Mouse (Mus musculus) monocyte, adult 2 months (primary cell): Measurements from ENCODE around the gene Zfand2b.

Experiments used
- DNase-seq, 2 experiments: peaks; one replicate each; pipeline ENCODE4 v3.0.0; 2022; ENCODE audit warnings: low spot score in 2 of 2, low read depth in 1 of 2

The Zfand2b gene

DNA sequence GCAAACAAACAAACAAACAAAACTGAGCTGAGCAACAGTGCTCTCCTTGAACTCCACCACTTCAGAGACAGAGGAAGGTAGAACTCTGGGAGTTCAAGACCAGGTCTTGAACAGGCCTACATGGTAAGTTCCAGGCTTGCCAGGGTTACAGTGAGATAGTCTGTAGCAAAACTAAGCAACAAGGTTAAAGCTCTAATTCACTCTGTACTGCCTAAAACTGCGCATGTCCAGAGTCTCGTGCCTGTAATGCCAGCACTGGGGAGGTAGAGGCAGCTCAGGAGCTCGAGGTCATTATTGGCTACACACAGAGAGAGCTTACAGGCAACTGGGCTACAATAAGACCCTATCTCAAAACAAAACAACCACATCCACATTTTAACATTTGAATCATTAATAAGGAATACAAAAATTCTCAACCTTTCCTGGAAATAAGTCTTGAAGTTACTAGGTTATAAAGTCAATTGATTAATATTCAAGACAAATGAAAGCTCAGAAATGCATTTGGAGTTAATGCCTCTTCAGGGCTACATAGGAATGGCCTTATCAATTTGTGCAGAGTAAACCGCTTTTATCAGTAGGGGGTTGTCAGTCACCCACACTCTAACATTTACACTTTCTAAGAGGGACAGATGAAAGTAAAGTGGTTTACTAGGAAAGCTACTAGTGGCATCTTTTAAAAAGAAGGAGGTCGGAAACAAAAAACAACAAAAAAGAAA lies 8.7 kb upstream of the Zfand2b start:
- no peak for DNase-seq

DNA sequence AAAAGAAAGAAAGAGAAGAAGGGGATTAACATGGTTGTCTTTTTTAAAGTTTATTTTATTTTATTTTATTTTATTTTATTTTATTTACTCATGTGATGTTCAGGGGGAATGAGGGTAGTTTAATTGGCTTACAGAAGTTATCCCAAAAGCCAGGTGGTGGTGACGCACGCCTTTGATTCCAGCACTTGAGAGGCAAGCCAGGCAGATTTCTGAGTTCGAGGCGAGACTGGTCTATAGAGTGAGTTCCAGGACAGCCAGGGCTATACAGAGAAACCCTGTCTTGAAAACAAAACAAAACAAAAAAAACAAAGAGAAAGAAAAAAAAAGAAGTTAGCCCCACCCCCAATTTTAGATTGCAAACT lies 8.2 kb upstream of the Zfand2b start:
- DNase-seq, result no peak

DNA sequence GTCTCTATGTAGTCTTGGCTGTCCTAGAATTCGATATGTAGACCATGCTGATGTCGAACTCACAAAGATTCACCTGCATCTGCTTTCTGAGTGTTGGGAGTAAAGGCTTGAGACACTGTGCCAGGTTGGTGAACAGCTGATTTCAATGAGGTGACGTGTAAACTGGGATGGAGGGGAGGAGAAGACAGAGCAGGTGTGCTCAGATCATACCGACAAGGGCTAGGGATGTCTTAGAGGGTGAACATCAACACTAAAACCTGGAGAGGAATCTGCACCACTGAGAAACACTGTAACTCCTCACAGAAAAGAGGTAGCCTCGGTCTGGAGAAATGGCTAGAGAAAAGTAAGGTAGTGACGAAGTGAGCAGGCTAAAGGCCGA lies 364 bp upstream of the Zfand2b start:
- no peak for DNase-seq

DNA sequence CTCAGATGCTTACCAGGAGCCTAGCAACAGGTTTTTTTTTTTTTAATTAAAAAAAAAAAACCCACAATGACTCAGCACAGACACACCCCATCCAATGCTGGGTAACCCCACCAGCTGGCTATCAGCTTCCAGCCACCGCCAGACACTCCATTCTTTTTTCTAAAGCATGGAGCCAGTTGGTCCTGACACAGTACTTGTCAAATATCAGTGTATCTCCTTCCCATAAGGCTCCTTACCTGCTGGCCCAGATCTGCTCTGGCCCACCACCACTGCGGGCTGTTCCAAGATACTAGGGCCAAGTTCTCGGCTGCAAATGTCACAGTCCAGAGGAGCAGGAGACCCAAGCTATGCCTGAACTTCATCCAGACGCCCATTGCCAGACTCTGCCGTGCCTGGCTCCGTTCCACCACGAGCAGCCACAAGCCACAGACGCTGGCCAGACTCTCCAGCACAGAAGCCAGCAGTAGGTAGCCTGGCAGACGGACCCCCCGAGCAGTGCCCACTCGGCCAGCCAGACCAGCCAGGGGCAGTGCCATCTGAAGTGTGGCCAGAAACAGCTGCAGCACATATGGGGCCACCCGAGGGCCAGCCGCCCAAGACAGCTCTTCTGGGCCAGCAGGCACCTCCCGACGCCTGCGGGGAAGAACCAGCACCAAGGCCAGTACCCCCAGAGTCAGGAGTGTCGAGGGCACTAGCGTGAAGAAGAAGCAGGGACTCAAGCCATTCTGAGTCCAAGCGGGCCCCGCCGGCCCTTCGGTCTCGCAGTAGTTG lies 11.1 kb downstream of the Zfand2b start:
- no peak for DNase-seq

DNA sequence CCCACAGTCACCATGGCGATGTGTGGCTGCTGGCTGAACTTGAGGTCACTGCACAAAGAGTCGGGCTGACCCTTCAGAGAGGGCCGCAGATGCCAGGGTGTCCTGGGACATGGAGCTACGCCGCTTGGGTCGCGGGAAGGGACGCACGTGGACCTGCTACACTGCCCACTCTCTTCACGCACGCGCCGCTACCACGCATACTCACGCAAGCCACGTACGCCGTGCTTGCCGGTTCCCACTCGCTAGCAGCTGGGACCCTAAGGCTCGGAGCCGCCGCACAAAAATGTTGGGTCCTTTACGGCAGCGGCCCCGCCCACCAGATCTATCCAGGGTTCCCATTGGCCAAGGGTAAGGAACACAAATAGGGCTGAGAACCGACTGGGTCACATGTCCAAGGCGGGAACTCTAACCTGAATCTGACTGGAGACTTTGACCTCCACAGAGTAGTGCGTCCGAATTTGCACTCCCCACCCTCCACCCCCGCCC lies 11.7 kb downstream of the Zfand2b start, which contains the start of gene Abcb6:
Gene Abcb6, minus strand, starts transcription at position 288 of the 486 bp plus-strand sequence.
- DNase-seq, result peak in 1 of 2 experiments; percentile 63

DNA sequence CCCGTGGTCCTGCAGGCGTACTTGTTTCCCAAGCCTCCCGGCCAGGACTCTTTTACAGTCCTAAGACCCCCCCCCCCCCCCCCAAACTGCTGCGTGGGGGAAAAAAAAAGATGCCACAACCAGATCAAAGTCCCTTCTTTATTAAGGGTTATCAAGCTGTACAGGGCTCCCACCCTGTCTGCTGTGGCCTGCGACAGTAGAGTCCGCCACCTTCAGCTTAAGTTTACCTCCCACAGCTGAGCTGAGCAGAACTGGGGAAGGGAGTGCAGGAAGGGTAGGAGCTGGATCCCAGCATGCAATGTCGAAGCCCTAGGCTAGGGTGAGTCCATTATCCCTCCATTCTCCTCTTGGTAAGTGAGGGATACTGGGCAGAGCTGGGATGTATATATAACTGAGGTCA lies 12.3 kb downstream of the Zfand2b start:
- DNase-seq, result no peak

DNA sequence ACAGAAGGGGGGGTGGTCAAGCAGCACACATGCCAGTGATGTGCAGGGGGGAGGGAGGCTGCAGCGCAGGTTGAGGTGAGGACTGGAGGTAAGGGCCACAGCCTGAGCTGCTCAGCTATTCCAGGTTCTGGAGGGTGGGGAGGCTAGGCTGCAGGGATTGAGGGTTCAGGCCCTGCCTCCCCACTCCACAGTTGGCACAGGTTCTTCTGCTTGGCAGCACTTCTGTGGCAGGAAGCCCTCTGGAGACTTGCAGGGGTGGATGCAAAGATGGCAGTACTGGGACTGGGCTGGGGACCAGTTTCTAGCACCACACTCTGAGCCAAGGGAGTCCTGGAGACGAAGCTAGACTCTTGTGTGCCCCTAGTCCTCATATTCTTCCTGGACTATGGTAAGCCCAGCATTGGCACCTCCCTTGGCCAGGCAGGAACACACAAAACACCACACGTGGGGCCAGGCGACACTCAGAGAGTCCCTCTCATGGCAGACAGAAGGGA lies 13.0 kb downstream of the Zfand2b start:
- DNase-seq, result no peak

DNA sequence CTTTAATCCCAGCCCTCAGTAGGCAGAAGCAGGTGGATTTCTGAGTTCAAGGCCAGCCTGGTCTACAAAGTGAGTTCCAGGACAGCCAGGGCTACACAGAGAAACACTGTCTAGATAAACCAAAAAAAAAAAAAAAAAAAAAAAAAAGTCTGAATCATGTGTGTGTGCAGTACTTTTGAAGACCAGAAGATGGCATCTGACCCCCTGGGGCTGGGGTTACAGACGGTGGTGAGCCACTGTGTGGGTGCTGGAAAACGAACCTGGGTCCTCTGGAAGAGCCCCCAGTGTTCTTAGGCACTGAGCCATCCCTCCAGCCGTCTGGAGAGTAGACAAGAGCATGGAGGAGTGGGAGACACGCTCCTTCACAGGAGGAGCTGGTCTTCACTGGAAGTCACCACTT lies 13.7 kb downstream of the Zfand2b start:
- no peak for DNase-seq

DNA sequence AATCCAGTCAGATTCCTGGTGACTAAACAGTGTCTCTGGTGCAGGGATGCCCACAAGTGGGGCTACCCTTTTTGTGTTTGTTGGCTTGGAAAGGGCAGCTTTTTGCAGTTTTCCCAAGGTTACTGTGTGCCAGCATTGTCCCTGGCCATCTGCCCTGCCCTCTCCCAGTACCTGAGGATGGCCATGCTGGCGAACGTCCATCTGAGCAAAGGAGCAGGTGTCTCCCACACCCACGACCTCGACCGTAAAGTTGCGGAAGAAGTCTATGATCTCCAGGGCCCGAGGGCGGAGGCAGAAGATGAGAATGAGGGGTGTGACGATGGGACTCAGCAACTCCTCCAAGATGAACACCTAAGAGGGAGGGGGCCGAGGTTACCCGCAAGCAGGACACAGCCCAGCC lies 17.0 kb downstream of the Zfand2b start:
- DNase-seq, result no peak

DNA sequence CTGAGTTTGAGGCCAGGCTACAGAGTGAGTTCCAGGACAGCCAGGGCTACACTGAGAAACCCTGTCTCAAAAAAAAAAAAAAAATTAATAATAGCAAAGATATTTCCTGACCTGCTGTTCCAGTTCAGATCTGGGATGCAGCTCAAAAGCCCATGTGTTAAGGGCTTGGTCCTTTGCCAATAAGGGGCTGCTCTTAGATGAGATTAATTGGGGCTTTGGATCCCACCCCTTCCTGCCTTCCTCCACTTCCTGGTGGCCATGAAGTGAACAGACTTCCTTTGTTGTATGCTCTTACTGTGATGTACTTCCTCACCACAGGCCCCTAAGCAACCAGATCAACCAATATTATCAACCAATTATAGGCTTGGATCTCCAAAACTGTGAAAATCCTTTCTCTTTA lies 18.7 kb downstream of the Zfand2b start:
- no peak for DNase-seq

DNA sequence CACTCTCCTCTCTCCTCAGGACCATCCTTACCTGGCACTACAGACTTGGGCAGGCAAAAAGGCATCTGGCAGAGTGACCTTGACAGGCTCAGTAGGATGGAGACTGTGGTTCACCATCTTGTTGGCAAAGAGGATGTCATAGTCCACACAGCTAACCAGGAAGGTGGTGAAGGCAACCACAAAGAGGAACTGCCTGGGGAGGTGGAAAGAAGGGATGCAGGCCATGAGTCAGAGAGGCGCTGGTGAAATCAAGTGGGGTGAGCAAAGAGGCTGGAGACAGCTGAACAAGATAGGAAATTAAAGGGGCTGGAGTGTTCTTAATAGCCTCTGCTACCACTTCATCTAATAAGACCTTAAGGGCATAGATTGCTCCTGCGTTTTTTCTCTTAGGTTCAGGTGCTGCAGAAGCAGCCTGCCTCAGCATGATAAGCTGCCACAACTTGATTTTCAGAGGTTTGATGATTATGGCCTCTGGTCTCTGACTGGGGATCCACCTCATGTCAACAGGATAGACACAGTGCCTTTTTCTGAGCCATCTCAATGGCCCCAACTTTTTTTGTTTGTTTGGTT lies 19.6 kb downstream of the Zfand2b start:
- DNase-seq, result peak; percentile 49 to 70

DNA sequence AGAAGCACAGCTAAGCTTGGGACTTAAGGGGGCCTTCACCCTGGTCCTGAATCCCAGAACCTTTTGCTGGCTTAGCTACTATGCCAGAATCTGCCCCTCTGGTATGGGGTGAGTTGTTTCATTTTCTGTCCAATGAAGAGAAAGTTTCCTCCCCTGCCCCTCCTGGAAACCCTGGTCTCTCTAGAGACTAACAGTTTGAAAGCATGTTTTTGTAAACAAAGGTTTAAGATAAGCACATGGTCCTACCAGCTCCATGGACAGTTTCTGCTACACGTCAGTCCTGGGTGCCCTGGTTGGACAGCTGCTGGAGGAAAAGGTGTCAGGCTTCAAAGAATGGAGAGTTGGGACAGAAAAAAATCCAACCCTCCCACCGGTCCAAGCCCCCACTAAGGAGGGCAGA lies 22.1 kb downstream of the Zfand2b start:
- no peak for DNase-seq

DNA sequence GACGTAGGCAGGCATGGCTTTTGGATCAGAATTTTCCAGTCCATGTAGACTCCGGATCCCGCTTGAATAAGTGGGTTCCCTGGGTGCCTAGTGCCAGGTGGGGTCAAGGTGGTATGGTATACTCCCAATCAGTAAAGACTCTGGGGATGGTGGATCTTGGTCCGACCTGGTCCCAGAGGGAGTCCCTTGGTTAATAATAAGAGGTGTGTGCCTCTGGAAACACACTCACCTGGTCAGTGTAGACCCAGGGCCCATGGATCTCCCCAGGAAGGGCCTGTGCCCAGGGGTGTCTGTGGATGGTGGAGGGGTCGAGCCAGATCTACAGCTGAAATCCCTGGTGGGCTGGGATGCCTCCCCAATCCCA lies 22.8 kb downstream of the Zfand2b start:
- DNase-seq, result no peak

DNA sequence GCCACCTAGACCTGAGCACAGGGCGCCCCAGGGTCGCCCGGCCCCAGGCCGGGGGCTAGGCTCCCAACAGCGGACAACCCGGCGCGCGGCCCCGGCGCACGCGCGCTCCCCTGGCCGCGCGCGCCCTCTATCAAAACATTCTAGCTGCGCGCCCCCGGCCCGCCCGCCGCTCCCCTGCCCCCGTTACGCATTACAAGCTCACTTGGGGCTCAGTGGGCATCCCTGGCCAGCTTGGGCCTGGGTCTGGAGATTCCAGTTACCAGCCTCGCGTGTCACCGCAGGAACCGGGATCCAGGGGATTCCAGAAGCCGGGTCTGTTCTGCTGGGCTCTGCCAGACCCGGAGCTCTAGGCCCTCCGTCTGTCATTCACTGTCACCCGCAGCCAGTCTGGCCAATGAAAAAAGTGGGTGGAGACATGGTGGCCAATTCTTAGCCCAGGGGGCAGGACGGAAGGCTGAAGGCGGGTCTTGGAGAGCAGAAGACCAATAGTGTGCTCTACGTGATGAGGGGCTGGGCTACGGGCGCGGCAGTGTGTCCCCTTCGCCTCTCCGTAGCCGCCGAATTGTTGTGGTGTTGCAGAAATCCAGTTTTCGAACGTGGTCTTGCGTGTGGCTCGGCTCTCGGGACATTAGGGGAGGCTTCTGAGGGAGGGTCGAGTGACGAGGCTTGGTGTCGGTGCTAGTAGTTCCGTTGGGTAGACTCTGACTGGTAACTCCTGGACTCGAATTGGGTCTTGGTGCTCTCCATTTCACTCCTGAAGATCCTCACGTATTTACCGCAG lies 23.4 kb downstream of the Zfand2b start, which contains the start of the genes Ankzf1 and Atg9a:
Gene Ankzf1, plus strand, starts transcription at position 530 of the 781 bp plus-strand sequence.
Gene Atg9a, minus strand, starts transcription at position 575 of the 781 bp plus-strand sequence.
- DNase-seq, result peak; percentile 90 to 93

DNA sequence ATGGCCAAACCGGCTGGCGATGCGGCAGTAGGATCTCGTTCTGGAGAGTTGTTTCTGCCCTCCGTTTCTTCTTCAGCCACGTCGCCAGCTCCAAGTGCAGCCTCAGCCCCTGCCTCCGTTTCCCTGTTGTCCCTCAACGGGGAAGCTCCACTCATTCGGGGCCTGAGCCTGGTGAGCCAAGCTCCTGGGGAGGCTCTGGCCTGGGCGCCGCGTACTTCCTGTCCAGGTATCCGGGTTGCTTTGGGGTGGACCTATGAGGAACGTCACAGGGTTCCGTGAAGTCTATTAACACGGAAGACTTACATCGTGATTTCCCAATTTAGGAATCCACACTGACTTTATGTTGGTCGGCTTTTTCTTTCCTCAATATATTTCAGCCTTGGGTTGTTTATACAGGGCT lies 24.0 kb downstream of the Zfand2b start:
- DNase-seq, result peak in 1 of 2 experiments; percentile 37

DNA sequence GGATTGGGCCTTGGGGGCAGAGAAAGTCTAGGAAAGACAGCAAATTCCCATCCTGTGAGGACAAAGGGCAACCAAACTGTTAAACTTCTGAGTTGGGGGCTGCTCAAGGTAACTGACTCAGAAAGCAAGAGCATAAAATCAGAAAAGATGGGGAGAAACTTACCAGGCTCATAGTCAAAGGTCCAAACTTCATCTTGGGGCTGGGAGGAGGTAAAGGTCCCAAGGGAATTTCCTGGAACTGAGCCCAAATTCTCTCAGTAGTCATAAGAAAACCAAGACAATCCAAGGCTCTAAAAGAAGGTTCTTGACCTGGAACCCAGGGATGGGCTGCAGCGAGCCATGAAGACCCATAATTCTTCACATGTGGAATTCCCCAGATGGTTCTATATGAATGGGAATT lies 32.8 kb downstream of the Zfand2b start:
- DNase-seq, result no peak

DNA sequence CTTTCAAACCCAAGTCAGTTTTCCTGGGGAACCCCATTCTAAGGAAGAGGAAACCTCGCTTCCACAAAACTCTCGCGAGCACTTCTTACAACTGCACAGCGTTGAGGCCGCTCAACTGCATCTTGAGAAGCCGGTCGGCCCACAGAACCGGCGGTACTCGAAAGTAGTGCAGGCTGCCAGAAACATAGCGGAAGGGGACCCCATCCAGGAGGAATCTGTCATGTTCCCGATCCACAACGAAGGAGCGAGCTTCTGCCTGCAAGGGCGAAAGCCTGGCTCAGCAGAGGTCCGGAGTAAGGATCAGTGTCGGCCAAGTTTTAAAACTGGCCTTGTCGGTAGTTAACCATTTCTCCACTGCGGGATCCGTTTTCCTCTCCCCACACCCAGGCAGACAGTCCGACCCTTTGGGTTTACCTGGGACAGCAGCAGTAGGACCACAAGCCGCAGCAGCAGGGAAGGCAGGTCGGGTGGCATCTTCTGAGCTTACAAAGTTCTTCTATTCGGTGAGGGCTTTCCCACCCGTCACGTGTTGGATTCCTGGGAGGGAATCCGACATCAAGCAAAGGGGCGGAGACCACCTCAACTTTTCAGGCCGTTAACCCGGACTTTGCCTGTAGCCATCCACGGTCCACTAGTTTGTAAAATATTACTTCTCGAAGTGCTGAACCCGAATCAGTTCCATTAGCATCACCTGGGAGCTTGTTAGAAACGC lies 40.7 kb downstream of the Zfand2b start:
- peak in 1 of 2 experiments; percentile 31 for DNase-seq

DNA sequence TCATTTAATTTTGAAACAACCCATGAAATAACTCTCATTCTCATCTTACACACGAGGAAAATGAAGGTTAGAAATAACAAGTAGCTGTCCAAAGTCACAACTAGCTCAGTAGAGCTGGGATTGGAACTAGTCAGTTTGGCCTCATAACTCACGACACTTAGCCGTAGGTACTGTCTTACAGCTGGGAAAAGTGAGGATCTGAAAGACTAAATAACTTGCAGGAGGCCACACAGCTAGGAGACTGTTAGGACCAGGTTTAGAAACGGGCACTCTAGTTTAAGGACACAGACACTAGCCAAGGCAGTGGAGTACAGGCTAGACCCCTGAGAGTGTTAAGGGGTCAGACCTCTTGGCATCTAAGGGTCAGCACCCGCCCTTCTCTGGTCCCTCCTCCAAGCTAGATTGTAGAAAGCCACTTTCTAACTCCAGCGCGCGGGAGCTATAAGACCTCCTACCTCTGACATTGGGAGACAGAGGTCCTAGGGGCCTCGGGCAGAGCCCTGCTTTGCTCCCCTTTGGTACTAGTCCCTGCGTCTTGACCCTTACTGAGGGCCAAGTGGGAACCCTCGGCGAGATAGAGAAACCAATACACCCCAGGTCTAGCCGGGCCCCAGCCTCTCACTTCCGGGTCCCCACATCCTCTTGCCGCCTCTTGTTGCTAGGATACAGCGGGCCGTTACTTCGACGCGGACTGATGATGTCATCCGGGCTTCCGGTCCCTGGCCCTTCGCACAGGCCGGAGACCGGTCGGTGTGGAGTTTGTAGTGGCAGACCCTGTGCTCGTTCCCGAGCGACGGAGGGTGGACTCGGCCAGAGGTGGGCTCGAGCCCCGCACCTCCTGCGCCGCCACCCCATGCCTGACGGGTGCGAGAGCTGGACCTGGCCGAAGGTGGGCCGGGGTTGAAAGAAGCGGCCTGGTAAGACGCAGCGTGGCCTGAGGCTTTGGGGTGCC lies 42.0 kb downstream of the Zfand2b start, which contains the start of the genes Glb1l and Stk16:
Gene Glb1l, minus strand, starts transcription at position 678 of the 952 bp plus-strand sequence.
Gene Stk16, plus strand, starts transcription at position 703 of the 952 bp plus-strand sequence.
- peak; percentile 82 to 93 for DNase-seq

DNA sequence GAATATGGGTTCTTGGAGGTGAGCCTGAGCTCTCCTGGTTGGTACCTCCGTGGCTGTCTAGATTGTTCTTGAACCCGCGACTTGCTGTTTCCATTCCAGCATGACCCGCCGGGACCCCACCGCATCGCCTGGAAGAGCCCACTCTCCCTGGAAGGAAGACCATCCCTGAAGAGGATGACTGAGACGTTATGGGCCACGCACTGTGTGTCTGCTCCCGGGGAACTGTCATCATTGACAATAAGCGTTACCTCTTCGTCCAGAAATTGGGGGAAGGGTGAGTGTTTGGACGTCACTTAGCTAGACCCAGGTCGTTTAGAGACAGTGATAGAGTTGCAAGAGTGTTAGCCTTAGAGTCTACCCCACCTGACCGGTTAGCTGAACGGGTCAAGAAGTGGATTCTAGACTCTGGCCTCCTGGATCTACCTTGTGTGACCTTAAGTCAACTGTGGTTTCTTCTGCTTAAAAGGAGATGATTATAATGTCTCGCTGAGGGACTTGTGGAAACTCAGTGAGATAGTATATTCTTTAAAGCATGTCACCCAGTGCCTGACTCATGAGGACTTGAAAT lies 42.8 kb downstream of the Zfand2b start:
- DNase-seq, result no peak
